Mouse (Mus musculus): ENCODE measurements around the gene Pdlim7.

Pdlim7 gene

DNA sequence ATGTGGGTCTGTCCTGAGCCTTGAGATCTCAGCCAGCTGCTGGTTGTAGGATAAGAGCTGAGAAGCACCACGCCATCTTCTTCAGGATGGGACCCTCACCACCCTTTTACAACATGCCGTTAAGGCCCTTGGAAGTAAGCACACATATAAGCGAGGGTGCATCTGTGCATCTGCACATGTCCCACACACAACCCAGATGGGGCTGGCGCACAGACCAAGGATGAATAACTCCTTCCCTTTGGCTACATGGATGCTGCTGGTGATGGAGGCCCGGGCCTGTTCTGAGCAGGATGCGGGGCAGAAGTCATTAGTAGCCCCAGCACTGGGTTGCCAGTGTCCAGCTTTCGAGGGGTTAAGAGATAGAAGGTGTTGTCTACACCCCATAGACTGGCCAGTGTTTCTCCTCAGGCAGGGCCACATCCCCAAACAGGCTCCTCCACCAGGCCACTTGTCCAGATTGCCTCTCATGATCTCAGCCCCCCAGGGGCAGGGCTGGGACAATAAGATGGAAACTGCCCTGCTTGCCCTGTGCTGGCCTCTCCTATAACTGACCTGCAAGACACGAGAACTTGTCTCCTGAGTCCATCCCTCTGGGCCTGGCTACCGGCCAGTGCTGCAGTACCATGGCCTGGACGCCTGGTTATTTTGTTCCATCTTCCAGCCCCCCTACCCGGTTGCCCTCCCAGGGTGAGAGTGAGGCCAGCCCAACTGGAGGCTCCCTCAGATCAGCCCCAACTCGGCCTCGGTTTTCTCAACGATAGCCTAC is 27.3 kb downstream of the Pdlim7 start:
- no peak for DNase-seq (ENCODE audit: low spot score)

DNA sequence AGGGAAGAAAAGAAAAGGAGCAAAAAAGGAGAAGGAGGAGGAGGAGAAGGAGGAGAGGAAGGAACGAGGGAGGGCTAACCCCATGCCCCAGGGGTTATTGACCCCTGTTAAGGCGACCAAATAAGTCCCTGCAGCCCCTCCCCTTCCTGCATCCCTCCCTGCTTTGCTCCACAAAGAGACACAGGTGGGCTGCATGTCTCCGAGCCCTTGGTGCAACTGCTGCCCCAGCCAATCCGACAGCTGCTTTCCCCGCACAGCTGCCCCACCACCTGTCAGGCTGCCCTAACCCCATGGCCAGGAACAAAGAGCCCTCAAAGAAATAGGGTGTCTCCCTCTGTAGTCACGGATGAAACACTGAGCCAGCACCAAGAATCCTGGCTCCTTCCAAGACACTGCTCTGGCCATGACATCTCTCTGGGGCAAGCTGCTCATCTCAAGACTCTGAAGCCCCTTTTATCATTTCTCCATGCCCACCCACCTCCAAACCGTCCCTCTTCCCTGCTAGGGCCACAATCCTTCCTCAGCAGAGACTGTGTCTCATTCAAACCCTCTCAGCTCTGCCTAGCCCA is 28.9 kb downstream of the Pdlim7 start:
- no peak for DNase-seq (ENCODE audit: low spot score)

DNA sequence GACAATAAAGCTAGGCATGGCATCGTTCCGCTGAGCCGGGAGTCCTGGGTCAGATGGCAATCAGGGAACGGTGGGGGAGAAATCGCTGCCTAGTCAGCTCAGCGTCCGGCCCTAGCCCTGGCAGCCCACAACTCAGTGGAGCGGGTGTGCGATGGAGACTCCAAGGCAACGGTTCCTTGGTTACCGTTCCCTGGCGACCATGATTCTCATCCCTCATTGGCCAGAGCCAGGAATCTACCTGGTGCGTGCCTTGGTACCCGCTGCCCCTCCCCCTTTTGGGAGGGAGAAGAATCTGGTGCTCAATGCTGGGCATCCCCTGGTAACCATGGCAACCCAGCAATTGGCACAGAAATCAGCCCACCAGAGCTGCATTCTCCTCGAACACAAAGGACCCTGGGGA is 29.9 kb downstream of the Pdlim7 start:
- DNase-seq (ENCODE audit: low spot score): no peak

DNA sequence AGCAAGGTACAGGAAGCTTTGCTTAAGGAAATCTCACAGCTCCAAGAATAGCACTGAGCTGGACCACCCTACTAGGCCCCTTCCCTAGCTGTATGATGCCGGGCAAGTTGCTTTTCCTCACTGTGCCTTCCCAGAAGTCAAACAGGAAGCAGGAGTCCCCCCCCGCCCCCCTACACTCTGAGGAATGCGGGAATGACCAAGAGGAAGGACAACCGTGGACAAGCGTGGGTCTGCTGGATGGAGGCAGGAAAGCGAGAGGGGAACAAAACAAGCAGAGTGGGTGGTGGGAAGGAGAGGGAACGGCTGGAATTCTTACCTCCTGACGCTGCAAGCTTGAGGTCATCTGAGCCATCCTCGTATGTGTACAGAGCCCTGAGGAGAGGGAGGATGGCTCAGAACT is 30.4 kb downstream of the Pdlim7 start:
- no peak for DNase-seq (ENCODE audit: low spot score)

DNA sequence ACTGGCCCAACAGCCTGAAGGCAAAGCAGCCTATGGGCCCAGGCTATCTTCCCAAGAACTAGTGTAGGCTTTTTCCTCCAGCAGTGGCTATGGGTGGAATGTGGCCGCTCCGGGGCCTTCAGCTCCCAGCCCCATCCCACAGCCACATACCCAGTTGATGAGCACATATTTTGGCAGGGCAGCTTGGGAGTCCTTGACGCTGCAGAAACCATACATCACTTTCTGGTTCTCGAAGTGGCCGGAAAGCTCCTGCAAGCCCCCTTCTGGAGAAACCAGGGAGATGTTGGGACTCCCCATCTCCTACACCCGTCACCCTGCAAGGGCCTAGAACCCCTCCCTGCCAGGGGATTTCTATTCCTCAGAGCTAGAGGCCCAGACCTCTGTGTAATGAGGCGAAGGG is 30.9 kb downstream of the Pdlim7 start:
- DNase-seq (ENCODE audit: low spot score): no peak

DNA sequence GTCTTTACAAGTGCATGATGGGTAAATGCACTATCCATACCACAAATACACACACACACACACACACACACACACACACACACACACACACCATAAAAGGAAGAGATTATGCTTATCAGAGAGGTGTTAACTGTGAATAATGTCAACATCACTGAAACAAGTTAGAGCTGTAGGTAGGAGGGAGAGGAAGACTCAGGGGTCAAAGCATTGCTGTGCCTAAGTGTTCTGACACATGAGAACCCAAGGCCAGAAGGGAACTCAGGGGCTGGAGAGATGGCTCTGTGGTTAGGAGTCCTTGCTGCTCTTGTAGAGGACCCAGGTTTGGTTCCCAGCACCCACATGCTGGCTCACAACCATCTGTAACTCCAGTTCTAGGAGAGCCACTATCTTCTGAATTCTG is 33.5 kb downstream of the Pdlim7 start:
- no peak for DNase-seq (ENCODE audit: low spot score)

DNA sequence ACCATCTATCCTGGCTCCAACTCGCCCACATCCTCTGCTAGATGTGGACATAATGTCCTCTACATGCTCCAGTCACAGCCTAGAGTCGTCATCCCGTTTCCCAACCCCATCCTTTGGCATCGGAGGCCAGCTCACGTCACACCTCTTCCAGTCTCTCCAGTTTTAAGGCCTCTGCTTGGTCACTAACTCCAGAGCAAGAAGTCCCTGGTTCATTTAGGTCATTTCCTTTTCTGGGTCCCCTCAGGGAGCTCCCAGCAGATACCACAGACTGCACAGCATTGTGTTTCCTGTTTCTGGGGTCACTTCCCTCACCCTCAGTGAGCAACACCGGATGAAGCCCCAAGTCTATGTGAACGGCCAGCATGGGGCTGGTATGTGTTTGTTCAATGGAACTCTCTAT is 34.5 kb downstream of the Pdlim7 start:
- DNase-seq (ENCODE audit: low spot score): no peak

DNA sequence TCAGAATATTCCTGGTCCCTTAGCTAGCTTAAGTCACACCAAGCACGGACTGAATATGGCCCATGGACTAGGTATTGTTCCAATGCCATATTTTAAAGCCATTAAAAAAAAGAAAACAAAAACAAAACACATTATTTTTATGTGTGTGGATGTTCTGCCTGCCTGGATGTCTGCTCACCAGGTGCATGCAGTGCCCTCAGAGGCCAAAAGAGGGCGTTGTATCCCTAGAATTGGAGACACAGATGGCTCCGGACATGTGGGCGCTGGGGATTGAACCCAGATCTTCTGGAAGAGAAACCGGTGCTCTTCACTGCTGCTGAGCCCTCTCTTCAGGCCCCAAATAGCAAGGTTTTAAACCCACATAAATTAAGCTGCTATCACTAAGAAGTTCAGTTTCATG is 35.4 kb downstream of the Pdlim7 start:
- no peak for DNase-seq (ENCODE audit: low spot score)

DNA sequence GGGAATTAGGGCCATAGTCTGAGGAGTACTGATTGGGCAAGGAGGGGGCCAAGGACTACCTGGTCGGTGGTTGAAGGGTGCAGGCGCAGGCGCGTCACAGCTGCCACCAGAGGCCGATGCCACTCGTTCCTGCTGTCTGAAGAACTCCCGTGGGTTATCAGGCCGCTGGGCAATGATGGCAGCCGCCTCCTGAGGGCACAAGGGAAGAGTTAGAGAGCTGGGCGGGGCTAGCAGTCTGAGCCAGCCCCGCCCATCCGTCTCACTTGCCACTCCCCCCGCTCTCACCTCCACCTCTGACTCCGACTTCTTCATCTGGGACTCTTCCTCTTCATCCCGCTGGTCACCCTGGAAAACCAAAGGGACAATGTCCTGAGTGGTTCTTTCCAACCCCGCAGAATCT is 36.0 kb downstream of the Pdlim7 start:
- DNase-seq (ENCODE audit: low spot score): no peak

DNA sequence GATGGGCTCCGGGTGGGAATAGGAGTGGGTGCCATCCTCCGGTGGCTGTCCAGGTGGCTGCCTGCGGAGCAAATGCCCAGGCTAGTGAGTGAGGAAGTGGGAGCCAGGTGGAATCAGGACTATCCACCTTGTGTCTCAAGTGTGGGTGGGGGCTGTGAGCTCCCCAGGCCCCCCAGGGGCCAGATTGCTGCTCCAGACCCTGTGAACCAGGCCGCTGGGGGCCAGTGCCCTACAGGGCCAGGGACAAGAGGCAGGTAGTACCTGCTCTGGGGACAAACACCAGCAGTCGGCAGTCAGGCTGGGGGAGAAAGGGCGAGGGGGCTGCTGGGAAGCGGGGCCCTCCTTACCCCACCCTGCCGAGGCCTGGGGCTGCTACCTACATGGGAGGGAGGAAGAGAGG is 37.2 kb downstream of the Pdlim7 start:
- DNase-seq (ENCODE audit: low spot score): no peak

DNA sequence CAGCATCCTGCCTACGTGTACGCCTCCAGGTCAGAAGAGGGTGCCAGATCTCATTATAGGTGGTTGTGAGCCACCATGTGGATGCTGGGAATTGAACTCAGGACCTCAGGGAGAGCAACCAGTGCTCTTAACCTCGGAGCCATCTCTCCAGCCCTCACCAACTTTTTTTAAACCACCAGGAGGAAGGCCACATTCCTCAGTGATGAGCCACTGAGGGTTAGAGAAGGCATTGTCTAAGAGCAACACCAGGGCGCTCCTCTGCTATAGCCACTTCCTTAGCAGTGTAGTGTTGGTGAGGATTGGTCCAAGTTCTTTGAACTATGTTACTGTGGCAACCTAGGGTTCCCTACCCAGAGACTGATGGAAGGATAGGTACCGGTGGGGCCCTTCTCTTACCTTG is 37.7 kb downstream of the Pdlim7 start:
- DNase-seq (ENCODE audit: low spot score): no peak

DNA sequence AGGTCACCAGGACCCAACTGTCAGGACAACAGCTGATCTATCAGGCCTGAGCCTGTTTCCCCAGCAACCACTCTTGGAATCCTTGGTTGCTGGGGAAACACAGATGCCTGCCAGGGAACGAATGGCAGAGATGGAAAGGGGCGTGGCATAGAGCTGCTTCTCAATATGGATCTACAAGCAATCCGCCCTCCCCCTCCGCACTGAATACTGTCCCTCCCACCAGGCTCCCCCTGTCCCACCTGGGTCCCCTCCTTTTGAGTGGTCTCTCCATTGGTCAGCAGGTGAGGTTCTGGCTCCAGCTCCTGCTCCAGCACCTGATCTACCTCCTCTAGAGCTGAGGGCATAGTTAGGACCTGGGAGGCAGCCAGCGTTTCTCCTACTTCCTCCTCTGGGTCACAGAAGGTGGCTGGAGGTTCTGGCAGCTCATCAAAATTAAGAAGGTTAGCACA is 38.8 kb downstream of the Pdlim7 start:
- no peak for DNase-seq (ENCODE audit: low spot score)

DNA sequence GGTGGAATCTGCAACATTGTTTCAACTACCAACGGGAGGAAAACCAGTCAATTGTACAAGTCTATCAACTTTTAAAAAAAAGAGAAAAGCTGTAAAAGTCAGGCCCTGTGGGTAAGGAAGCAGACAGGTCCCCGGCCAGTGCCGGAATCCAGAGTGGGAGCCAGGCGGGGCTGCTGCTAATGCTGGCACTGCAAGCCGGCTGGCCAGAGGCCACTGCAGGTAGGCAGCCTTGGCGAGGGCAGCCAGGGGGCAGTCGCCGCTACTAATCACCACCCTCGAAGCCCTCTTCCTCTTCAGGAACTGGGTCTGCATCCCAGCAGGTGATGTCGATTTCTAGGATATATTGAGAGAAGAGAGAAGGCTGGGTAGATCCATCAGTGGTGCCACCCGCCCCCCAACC is 39.5 kb downstream of the Pdlim7 start:
- no peak for DNase-seq (ENCODE audit: low spot score)

DNA sequence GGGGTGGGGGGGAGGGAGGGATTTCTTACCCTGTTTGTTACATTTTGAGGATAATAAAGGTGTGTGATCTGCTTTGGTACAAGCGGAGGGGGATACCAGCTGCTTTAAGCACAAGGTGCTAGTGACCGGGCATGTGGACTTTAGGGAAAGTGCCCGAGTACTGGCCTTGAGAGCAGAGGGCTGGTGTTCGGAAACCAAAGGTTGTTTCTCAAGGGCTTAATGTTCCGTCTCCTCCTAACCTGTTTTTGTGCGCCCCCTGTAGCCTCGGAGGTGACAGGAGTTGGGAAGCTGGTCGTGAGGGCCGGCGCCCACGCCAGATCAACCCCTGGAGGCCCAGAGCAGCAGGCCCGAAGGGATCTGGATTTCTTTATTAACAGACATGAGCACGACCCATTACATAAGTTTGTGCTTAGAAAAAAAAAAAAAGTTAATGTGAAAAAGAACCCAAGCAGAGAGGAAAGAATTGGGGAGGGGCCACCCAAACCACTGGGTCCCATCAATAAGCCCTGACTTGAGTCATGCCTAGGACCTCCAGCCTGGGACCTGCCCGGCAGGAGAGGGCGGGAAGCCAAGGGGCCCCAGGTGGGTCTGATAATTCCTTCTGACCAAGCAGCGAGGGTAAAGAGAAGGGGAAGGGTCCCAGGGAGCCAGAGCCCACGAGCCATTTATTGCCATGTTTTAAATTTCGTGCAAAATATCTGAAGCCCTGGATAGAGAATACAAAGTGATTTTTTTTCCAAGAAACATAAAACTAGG is 40.2 kb downstream of the Pdlim7 start:
- DNase-seq (ENCODE audit: low spot score): peak; percentile 39

DNA sequence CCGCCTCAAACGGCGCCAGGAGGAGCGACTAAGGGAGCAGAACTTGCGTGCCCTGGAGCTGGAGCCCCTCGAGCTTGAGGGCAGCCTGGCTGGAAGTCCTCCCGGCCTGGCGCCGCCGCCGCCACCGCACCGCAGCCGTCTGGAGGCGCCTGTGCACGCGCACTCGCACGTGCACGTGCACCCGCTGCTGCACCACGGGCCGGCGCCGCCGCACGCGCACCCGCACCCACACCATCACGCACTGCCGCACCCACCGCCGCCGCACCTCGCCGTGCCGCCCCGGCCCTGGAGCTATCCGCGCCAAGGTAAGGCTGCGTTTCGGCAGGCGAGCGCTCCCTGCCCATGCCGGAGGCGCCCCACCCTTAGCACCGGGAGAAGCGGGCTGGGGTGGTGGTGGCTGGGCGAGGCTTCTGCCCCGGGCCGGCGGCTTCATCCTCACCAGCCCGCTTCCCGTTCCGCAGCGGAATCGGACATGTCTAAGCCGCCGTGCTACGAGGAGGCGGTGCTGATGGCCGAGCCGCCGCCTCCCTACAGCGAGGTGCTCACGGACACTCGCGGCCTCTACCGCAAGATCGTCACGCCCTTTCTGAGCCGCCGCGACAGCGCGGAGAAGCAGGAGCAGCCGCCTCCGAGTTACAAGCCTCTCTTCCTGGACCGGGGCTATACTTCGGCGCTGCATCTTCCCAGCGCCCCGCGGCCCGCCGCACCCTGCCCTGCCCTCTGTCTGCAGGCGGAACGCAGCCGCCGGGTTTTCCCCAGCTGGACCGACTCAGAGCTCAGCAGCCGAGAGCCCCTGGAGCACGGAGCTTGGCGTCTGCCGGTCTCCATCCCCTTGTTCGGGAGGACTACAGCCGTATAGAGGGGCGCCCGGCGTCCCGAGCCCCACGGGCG is 41.1 kb downstream of the Pdlim7 start:
- peak; percentile 57 for DNase-seq (ENCODE audit: low spot score)

DNA sequence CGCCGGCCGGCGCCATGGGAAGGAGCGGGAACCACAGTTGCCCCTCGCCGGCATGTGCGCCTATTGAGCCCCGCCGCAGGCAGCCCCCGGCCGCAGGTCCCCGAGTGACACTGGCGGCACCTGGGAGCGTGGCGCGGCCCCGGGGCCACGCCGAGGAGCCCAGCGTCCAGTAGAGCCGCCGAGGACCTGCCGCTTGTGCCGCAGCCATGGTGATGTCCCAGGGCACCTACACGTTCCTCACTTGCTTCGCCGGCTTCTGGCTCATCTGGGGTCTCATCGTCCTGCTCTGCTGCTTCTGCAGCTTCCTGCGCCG is 41.7 kb downstream of the Pdlim7 start:
- DNase-seq (ENCODE audit: low spot score): no peak

DNA sequence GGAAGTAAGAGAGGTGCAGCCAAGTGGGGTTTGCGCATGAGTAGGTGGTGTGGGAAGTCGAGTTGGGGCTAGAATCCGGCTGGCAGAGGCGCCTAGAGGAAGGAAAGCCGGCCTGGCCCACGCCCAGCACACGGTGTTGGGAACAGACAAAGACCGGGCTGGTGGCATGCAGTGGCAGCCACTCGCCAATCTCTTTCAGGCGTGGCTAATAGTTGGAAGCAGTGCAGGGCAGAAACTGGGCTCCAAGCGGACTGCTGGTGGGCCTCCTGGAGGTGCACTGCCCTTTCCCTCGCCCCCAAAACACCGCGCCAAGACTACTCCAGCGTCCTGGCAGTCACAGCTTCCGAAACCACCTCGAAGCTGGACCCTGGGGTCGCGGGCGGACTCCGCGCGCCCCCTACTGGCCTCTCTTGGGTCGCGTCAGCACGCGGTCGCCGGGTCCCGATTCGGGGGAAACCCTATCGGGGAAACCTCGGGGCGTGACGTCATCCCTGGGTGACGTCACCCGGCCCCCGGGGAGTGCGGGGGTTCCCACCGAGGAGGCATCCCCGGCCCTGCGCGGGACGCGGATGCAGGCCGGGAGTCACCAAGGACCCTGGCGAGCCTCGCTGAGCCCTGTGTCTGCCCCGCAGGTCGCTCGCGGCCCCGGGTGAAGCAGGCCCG is 42.2 kb downstream of the Pdlim7 start:
- DNase-seq (ENCODE audit: low spot score): peak; percentile 90

DNA sequence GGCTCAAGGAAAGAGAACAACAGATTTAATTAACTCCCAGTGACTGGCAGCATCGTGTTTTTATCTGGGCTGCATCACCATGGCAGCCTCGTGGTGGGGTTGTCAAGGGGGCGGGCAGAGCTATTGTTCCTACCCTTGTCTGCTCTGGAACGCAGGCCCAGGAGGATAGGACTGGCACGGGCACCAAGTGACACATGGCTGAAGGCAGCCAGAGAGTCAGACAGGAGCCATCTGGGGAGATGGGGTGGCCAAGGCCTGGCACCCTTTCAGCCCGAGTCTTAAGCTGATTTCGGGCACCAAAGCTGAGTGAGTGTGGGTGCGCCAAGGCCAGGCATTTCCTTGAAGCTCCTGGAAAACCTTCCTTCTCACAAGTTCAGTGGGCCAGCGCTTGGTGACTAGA is 43.1 kb downstream of the Pdlim7 start:
- DNase-seq (ENCODE audit: low spot score): no peak

DNA sequence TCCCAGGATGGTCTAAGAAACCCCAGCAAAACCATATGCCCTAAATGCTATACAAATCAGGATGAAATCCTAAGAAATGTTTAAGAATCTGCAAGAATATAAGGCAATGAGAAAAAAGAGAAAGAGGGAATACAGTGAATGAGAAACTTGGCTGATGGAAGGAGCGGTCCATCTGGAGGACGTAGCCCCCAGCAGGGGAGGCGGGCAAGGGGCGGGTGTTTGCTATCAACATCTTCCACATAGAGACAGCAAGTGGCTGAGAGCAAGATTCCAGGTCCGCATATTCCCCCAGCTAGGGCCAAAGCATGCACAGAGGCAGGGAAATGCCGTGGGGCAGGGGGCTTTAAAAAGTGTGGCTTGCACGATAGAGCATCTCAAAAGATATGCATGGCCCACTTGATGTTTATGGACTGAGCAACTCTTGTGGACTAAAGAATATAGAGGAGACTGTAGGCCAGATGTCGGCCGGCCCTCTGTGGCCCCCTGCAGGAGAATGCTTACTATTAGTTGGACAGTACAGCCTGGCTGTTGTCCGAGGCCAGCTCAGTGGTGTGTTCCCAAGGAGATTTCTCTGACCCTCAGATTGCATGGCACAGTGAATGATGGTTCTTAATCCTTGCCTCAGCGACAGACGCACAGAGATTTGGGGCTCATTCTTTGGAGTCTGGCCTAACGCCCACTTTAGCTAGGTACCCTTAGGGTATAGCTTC is 44.5 kb downstream of the Pdlim7 start:
- DNase-seq (ENCODE audit: low spot score): no peak

DNA sequence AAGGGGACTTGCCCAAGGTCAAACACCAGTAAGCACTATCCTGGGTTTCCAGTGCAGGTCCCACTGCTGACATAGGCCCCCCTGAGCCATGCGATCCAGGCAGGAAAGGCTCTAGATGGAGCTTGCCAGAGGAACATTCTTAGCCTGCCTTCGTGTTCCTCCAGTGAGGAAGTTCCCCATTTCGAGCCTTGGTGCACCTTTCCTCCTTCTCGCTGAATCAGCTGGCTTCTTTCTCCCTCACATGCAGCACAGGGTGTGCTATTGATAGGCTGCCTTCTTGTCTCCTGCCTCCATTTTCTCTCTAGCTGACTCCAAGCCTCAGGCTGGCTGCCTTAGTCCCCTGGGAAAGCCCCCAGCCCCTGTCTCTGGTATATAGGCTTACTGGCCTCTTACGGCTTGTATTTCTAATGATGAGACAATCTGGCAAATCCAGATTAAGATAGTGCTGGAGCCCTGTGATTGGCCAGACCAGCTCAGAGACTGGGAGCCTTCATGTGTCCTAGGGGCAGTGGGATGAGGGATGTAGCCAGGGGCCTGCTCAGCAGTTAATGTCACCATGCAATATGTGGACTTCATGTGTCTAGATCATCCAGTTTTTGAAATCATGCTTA is 47.5 kb downstream of the Pdlim7 start:
- DNase-seq (ENCODE audit: low spot score): no peak

DNA sequence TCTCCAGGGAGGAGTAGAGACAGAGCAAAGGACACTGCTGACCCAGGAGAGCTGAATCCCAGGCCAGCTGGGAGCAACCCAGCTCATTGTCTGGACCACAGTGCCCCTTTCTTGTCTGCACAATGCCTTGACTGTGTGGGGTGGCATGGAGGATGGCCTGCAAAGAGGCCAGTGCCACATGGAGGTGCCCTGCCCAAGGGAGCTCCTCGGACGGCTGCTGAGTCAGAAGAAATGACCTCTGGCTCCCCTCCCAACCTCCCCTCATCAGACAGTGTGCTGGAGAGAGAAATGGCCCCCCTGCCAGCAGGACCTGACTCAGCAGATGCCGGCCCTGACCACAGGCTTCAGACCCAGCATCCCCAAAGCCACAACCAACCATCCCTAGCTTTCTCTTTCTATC is 48.3 kb downstream of the Pdlim7 start:
- DNase-seq (ENCODE audit: low spot score): no peak

Data from T-cell, adult 2 months (primary cell).